Mouse (Mus musculus) megakaryocyte, embryonic 14.5 days (primary cell): ENCODE data around the gene Scarb1. TPM values are rescaled to one million over a fixed set of nuclear protein-coding genes. Genes with fewer than 3 reads are reported as not detected.

Source experiments
- H3K27me3 ChIP-seq: replicated peaks from 2 replicates; pipeline ENCODE3; 2012; ENCODE audit warnings: inconsistent platforms
- H3K36me3 ChIP-seq: replicated peaks from 2 replicates; pipeline ENCODE3; 2012; ENCODE audit warnings: low read length, inconsistent platforms, mixed read lengths
- H3K4me1 ChIP-seq: 2 replicates; pipeline ENCODE4 v1.6.1; 2012; ENCODE audit warnings: inconsistent platforms
- H3K4me3 ChIP-seq: replicated peaks from 2 replicates; pipeline ENCODE3; 2012; ENCODE audit warnings: moderate library complexity, mild to moderate bottlenecking, inconsistent platforms
- H3K9me3 ChIP-seq: 2 replicates; pipeline ENCODE4 v1.6.1; 2012; ENCODE audit warnings: inconsistent platforms
- FLI1 ChIP-seq: IDR thresholded peaks from 2 replicates; pipeline ENCODE4 v1.6.1; 2012; ENCODE audit warnings: low read length, inconsistent platforms, mixed read lengths
- GATA1 ChIP-seq: IDR thresholded peaks from 3 replicates; pipeline ENCODE4 v1.6.1; 2012; ENCODE audit warnings: mixed read lengths, low read length, inconsistent platforms, borderline replicate concordance
- polyA plus RNA-seq: library from polyadenylated mRNA; stranded (reverse); fragments of >175 nt; gene quantifications from 2 replicates; pipeline ENCODE4 v1.2.3, GENCODE M21; 2012; ENCODE audit warnings: low replicate concordance; ENCODE audit not compliant: insufficient read depth

The Scarb1 gene
- polyA plus RNA-seq, 1 experiment, result 138 TPM

- Histone ChIP-seq H3K4me1 (peaks cover 12% of the 10 kb centered on the region), H3K36me3 (peaks cover 18% of the 10 kb centered on the region), H3K27me3 (no peaks in the 10 kb centered on the region), H3K9me3 (no peaks in the 10 kb centered on the region), H3K4me3 (no peak overlapping the region)
- no peak for TF ChIP-seq GATA1
- no peak for TF ChIP-seq FLI1
Measured at GRCm38 (mm10) chr5:125382673-125383558, 42.0 kb upstream of the Scarb1 start.

- TF ChIP-seq FLI1 (no peak), GATA1 (no peak)
- no peak overlapping the region for H3K4me3 ChIP-seq
- peaks cover 15% of the 10 kb centered on the region for H3K4me1 ChIP-seq
- peaks cover 18% of the 10 kb centered on the region for H3K36me3 ChIP-seq
- H3K27me3 ChIP-seq, result peaks cover 4% of the 10 kb centered on the region
- H3K9me3 ChIP-seq, result no peaks in the 10 kb centered on the region
Measured at GRCm38 (mm10) chr5:125381954-125382672, 41.2 kb upstream of the Scarb1 start.

GRCm38 (mm10) chr5:125378919-125379318 is 38.0 kb upstream of the Scarb1 start:
- TF ChIP-seq GATA1 (no peak), FLI1 (no peak)
- Histone ChIP-seq H3K9me3 (peaks cover 5% of the 10 kb centered on the region), H3K36me3 (no peaks in the 10 kb centered on the region), H3K4me3 (no peak overlapping the region), H3K4me1 (peaks cover 3% of the 10 kb centered on the region; the same call in 1 of the 2 replicates), H3K27me3 (peaks cover 6% of the 10 kb centered on the region)

- Histone ChIP-seq H3K9me3 (peaks cover 14% of the 10 kb centered on the region), H3K36me3 (no peaks in the 10 kb centered on the region), H3K27me3 (peaks cover 6% of the 10 kb centered on the region), H3K4me3 (no peak overlapping the region), H3K4me1 (peaks cover 3% of the 10 kb centered on the region)
- no peak for TF ChIP-seq GATA1
- TF ChIP-seq FLI1, result no peak
Measured at GRCm38 (mm10) chr5:125377214-125377613, 36.3 kb upstream of the Scarb1 start.

- Histone ChIP-seq H3K27me3 (peaks cover 11% of the 10 kb centered on the region), H3K4me1 (peaks cover 11% of the 10 kb centered on the region), H3K36me3 (no peaks in the 10 kb centered on the region), H3K4me3 (no peak overlapping the region), H3K9me3 (peaks cover 19% of the 10 kb centered on the region)
- TF ChIP-seq FLI1 (no peak), GATA1 (no peak)
Measured at GRCm38 (mm10) chr5:125375871-125376270, 35.0 kb upstream of the Scarb1 start.

GRCm38 (mm10) chr5:125372027-125372426 is 31.1 kb upstream of the Scarb1 start:
- H3K4me1 ChIP-seq, result peaks cover 27% of the 10 kb centered on the region
- H3K36me3 ChIP-seq, result no peaks in the 10 kb centered on the region
- peaks cover 20% of the 10 kb centered on the region for H3K9me3 ChIP-seq
- H3K27me3 ChIP-seq, result peaks cover 7% of the 10 kb centered on the region
- no peak for TF ChIP-seq GATA1
- no peak for TF ChIP-seq FLI1
- no peak overlapping the region for H3K4me3 ChIP-seq

- no peak for TF ChIP-seq FLI1
- no peak for TF ChIP-seq GATA1
- Histone ChIP-seq H3K27me3 (peaks cover 7% of the 10 kb centered on the region), H3K4me3 (no peak overlapping the region), H3K9me3 (peaks cover 22% of the 10 kb centered on the region), H3K4me1 (peaks cover 27% of the 10 kb centered on the region), H3K36me3 (no peaks in the 10 kb centered on the region)
Measured at GRCm38 (mm10) chr5:125370950-125371693, 30.2 kb upstream of the Scarb1 start.

GRCm38 (mm10) chr5:125368568-125368967 is 27.7 kb upstream of the Scarb1 start:
- Histone ChIP-seq H3K36me3 (no peaks in the 10 kb centered on the region), H3K4me1 (peaks cover 34% of the 10 kb centered on the region), H3K4me3 (no peak overlapping the region), H3K9me3 (peaks cover 24% of the 10 kb centered on the region), H3K27me3 (peaks cover 17% of the 10 kb centered on the region)
- TF ChIP-seq GATA1 (no peak), FLI1 (no peak)

GRCm38 (mm10) chr5:125368156-125368555 is 27.3 kb upstream of the Scarb1 start:
- TF ChIP-seq FLI1, result no peak
- no peak for TF ChIP-seq GATA1

More at GRCm38 (mm10) chr5:125368156-125368555, 27.3 kb upstream of the Scarb1 start:
- no peaks in the 10 kb centered on the region for H3K36me3 ChIP-seq
- no peak overlapping the region for H3K4me3 ChIP-seq
- H3K27me3 ChIP-seq, result peaks cover 19% of the 10 kb centered on the region
- H3K9me3 ChIP-seq, result peaks cover 21% of the 10 kb centered on the region
- peaks cover 34% of the 10 kb centered on the region for H3K4me1 ChIP-seq
